Mouse (Mus musculus) intestine, postnatal 0 days (tissue): ENCODE measurements at regions not wholly inside any gene's neighbourhood (a gene's known extent, or its start where the extent isn't known, plus 50 kb on each side); places are given as distances from the start of the nearest gene placed in this dataset.

Source experiments
- ATAC-seq: fragments of 200-750 bp; cut with Nextera tagmentation; 2 replicates; pipeline ENCODE4 v1.8.0; 2017; ENCODE audit warnings: mild to moderate bottlenecking, moderate TSS enrichment, moderate library complexity
- H3K27ac ChIP-seq: fragments of 300-500 bp; sonication (generic); 2 replicates; pipeline ENCODE4 v1.5.1; 2014; ENCODE audit warnings: mild to moderate bottlenecking, low read depth, low read length, moderate library complexity
- H3K27me3 ChIP-seq: fragments of 300-500 bp; sonication (generic); replicated peaks from 2 replicates; pipeline ENCODE4 v1.6.1; 2014; ENCODE audit warnings: low read length, mixed read lengths; ENCODE audit not compliant: control insufficient read depth, insufficient read depth
- H3K36me3 ChIP-seq: fragments of 300-500 bp; sonication (generic); 2 replicates; pipeline ENCODE4 v1.6.1; 2014; ENCODE audit warnings: mild to moderate bottlenecking, moderate library complexity; ENCODE audit not compliant: control insufficient read depth, insufficient read depth
- H3K4me1 ChIP-seq: fragments of 300-500 bp; sonication (generic); replicated peaks from 2 replicates; pipeline ENCODE4 v1.6.1; 2014; ENCODE audit warnings: antibody characterized with exemption, low read length, mixed read lengths; ENCODE audit not compliant: control insufficient read depth, insufficient read depth
- H3K4me2 ChIP-seq: fragments of 300-500 bp; sonication (generic); replicated peaks from 2 replicates; pipeline ENCODE4 v1.6.1; 2014; ENCODE audit warnings: low read depth, mild to moderate bottlenecking, moderate library complexity
- H3K4me3 ChIP-seq: fragments of 300-500 bp; sonication (generic); 2 replicates; pipeline ENCODE4 v1.5.1; 2014; ENCODE audit warnings: low read depth, low read length
- H3K9ac ChIP-seq: fragments of 300-500 bp; sonication (generic); 2 replicates; pipeline ENCODE4 v1.6.1; 2014; ENCODE audit warnings: mild to moderate bottlenecking, low read depth, low read length
- H3K9me3 ChIP-seq: fragments of 300-500 bp; sonication (generic); 2 replicates; pipeline ENCODE4 v1.6.1; 2016; ENCODE audit warnings: mixed run types; ENCODE audit not compliant: control insufficient read depth
- CTCF ChIP-seq: sonication (generic); IDR thresholded peaks from 2 replicates; pipeline ENCODE4 v1.5.1; 2016; ENCODE audit warnings: low read depth, mild to moderate bottlenecking, control low read depth, antibody characterized with exemption, moderate library complexity
- WGBS: fragments of 180-500 bp; shearing (Covaris S2); extraction: QIAGEN DNeasy Blood & Tissue Kit; methylation state at CpG from one replicate; pipeline ENCODE4 v1.1.7; 2014; 5-methylcytosine and 5-hydroxymethylcytosine counted together

GRCm38 (mm10) chr4:7142781-7143180, 1096.1 kb downstream of the Car8 start:
- Histone ChIP-seq H3K9me3 (no peaks in the 10 kb centered on the region), H3K9ac (no peak overlapping the region), H3K4me3 (no peak overlapping the region), H3K4me1 (no peaks in the 10 kb centered on the region; the same call in 1 of the 2 replicates), H3K27ac (no peak overlapping the region), H3K4me2 (no peak overlapping the region), H3K27me3 (no peaks in the 10 kb centered on the region), H3K36me3 (no peaks in the 10 kb centered on the region)
- 83% methylated on average over 6 of the region's 6 CpGs for WGBS
- ATAC-seq, result no peak
- no peak for TF ChIP-seq CTCF

DNA sequence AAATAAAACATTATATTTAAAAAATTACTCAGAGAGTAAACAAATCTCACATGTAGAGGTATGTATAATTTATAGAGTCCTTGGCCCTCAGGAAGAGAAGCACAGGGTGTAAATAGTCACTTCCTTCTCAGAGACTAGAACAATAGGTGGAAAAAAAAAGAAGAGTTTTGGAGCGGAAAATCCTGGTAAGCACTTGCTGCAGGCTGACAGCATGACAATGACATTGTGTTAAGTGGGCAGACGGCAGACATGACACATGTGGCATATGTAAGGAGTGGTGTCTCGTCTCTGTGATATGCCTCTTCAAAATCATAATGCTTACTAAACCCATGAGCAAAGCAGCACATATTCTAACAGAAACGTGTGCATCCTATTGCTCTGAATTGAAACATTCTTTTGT, 1126.7 kb downstream of the Car8 start:
- ATAC-seq, result no peak
- no peaks in the 10 kb centered on the region for H3K27me3 ChIP-seq
- H3K4me1 ChIP-seq, result no peaks in the 10 kb centered on the region
- H3K9ac ChIP-seq, result no peak overlapping the region
- no peak overlapping the region for H3K27ac ChIP-seq
- no peaks in the 10 kb centered on the region for H3K36me3 ChIP-seq
- no peak overlapping the region for H3K4me2 ChIP-seq
- WGBS, result 64% methylated on average over 4 of the region's 4 CpGs
- no peak overlapping the region for H3K4me3 ChIP-seq
- TF ChIP-seq CTCF, result no peak
- H3K9me3 ChIP-seq, result no peaks in the 10 kb centered on the region

GRCm38 (mm10) chr4:7092957-7093356, 1145.9 kb downstream of the Car8 start:
- no peak overlapping the region for H3K9ac ChIP-seq
- no peaks in the 10 kb centered on the region for H3K9me3 ChIP-seq
- H3K4me3 ChIP-seq, result no peak overlapping the region
- ATAC-seq, result no peak
- no peak overlapping the region for H3K4me2 ChIP-seq
- H3K27ac ChIP-seq, result no peak overlapping the region
- no peak for TF ChIP-seq CTCF
- no peaks in the 10 kb centered on the region for H3K36me3 ChIP-seq
- no peaks in the 10 kb centered on the region for H3K27me3 ChIP-seq
- H3K4me1 ChIP-seq, result no peaks in the 10 kb centered on the region
- WGBS, result 81% methylated on average over 7 of the region's 7 CpGs

DNA sequence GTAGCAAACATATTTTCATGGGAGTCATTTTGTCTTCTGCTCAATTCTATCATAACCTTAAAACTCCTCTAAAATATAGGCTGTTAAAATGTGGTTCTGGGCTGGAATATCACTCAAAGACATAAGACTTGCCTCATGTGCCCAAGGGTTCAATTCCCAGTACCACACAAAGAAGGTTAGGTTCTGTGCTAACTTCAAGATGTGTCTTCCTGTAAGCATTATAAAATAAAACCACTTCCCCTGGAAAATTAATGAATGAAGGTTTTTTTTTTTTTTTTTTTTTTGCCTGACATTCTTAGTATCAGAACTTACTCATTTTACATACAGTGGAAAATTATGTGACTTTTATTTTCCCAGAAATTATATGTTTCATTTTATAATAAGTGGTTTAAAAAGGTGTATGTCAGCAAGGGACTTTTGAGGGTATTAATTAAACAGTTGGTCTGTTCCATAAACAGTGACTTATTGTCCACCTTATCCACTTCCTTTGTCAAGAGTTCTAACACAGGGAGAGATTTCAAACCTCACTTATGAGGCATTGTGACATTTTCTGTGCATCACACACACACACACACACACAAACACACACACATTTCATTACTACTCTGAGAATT, 1147.5 kb downstream of the Car8 start:
- Histone ChIP-seq H3K27ac (no peak overlapping the region), H3K9ac (no peak overlapping the region), H3K4me1 (no peaks in the 10 kb centered on the region), H3K36me3 (no peaks in the 10 kb centered on the region), H3K4me3 (no peak overlapping the region), H3K4me2 (no peak overlapping the region), H3K27me3 (no peaks in the 10 kb centered on the region), H3K9me3 (no peaks in the 10 kb centered on the region)
- TF ChIP-seq CTCF, result no peak
- no peak for ATAC-seq
